Comparison of ENCODE assay signal across 1 mouse cellular context in genomic region chr11:54865330-54866085, GRCm38 (mm10).
TF ChIP-seq lines count a peak whose summit lies in the region.

No protein-coding gene starts in this region.

TF ChIP-seq in MEL, 35 proteins besides CTCF, POLR2A, EP300 and RAD21 (continued from another document):
- TF ChIP-seq MAX (IDR thresholded peaks at IDR 0.05; ENCODE audit: low read length) (peak; percentile 65; the same call in 1 of the 2 replicates), MEF2A (IDR thresholded peaks at IDR 0.05; ENCODE audit: extremely low read depth, insufficient replicate concordance, low read depth, low read length, poor library complexity, severe bottlenecking) (no peak), ZKSCAN1 (IDR thresholded peaks at IDR 0.05; ENCODE audit: low read depth, low read length) (no peak), USF2 (IDR thresholded peaks at IDR 0.05; ENCODE audit: borderline replicate concordance in 1 of 2, insufficient read depth in 1 of 2, low read depth in 1 of 2, low read length in 2 of 2) (no peak), TBP (IDR thresholded peaks at IDR 0.05; ENCODE audit: low read depth, low read length) (no peak), MYB (IDR thresholded peaks at IDR 0.05; ENCODE audit: low read depth, low read length) (no peak), SIN3A (IDR thresholded peaks at IDR 0.05; ENCODE audit: low read length) (peak; percentile 43; the same call in 1 of the 2 replicates), RCOR1 (IDR thresholded peaks at IDR 0.05; ENCODE audit: low read depth, low read length) (no peak), JUND (IDR thresholded peaks at IDR 0.05; ENCODE audit: low read depth, low read length) (no peak), TCF12 (IDR thresholded peaks at IDR 0.05; ENCODE audit: low read depth, low read length) (no peak), ZC3H11A (IDR thresholded peaks at IDR 0.05; ENCODE audit: low read depth, low read length) (no peak), SMC3 (IDR thresholded peaks at IDR 0.05; ENCODE audit: low read depth, low read length) (no peak), KAT2A (conservative IDR thresholded peaks at IDR 0.05; ENCODE audit: low read depth, low read length) (no peak)
